Mouse (Mus musculus): Measurements from ENCODE around the gene Spata32. TPM values are rescaled to one million over a fixed set of nuclear protein-coding genes. Genes with fewer than 3 reads are reported as not detected.

The Spata32 gene
- polyA plus RNA-seq, 1 experiment = 0.59 TPM

DNA sequence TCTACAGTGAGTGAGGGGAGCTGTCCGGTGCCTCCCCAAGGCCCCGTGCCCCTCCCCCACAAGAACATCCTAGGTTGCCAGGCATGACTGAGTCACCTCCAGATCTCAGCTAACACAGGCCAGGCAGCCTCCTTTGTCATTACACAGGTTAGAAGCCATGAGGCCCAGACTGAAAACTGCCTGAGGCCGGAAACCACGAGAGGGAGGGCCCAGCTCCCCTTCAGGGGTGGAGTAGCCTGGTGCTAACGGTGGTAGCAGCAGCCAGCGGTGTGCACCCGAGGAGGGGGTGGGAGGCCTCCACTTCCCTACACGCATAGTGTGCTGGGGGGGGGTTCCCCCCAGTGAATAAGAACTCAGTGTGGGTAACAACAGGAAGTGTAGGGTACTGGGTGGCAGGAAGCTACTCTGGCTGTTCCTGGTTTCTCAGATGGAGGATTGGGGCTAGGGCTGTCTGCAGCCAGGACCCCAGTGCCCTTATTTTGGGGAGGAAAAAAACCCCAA lies 43.3 kb downstream of the Spata32 start:
- DNase-seq (ENCODE audit: low read depth) = no peak

GRCm38 (mm10) chr11:103174411-103174832 lies 43.8 kb downstream of the Spata32 start:
- no peak for DNase-seq (ENCODE audit: low read depth)

- no peak for DNase-seq (ENCODE audit: low read depth)
Measured at GRCm38 (mm10) chr11:103173771-103174344, 44.4 kb downstream of the Spata32 start.

- DNase-seq (ENCODE audit: low read depth) = no peak
Measured at GRCm38 (mm10) chr11:103173041-103173770, 45.0 kb downstream of the Spata32 start.

DNA sequence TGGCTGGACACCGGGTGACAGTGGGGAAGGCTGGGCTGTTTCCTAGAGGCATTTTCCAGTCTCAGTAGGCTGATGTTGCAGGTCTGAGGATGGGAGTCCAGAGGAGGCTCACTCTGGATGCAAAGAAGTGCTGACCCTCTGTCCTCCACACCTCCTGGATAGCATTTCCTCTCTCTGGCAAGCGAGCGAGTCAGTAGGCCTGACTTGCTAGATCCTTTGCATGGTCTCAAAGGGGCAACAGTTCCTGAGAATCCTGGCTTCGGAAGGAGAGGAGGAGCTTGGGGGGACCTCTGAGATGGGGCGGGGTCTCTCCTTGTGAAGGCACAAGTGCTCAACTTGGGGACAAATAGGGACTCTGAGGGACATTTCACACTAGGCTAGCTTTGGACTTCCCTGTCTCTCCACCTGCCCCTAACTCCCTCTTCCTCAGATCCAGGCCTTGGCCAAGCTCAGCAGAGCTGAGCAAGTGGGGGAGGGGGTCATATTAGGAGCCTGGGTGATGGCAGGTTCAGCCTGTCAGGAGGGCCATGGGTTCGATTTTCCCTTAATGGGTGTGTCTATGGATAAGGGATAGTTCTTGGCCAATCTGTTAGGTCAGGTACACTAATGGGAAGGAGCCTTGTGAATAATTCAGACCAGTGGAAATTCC lies 45.7 kb downstream of the Spata32 start:
- no peak for DNase-seq (ENCODE audit: low read depth)

DNA sequence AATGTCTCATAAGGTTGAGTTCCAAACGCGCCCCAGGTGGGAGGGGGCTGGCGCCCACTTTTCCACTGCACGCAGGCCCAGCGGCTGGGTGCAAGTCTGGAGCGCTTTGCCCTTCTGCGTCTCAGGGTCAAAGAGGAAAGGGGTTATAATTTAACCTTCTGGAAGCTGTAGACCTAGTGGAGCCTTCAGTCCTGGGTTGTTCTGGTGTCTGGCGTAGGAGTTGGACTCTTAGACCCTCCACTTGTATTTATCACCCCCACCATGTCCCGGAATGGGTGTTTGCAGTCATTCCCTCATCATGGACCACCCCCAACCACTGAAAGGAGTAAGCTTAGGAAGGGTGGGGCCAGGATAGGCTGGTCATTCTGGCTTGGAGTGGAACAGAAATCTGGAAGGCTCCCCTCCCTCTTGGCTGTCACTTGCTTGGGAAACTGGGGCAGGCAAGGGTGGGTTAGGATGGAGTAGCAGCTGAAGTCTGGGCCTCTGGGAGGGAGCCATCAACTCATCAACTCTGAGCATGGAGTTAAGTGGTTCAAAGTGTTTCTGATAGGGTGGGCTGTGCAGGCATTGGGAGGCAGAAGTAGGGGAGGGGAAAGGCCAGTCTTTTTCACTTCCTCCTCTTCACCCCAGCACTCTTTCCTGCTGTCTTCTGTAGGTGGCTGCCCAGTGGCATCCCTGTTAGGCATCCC lies 46.4 kb downstream of the Spata32 start:
- no peak for DNase-seq (ENCODE audit: low read depth)

DNA sequence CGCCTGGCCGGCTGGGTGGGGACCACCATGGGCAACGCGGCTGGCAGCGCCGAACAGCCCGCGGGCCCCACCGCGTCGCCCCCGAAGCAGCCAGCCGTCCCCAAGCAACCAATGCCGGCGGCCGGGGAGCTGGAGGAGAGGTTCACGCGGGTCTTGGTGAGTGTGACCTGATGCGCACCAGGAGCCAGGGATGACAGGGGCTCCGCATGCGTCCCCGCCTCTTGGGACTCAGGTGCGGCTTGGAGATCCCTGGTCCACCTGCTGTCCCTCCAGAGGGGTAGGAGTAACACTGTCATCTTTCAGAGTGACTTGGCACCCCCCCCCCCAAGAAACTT lies 47.0 kb downstream of the Spata32 start:
- no peak for DNase-seq (ENCODE audit: low read depth)

GRCm38 (mm10) chr11:103170494-103171285 lies 47.5 kb downstream of the Spata32 start, which contains the start of gene Fmnl1:
TSS of gene Fmnl1 (plus strand) at chr11:103171107.
- no peak for DNase-seq (ENCODE audit: low read depth)

DNA sequence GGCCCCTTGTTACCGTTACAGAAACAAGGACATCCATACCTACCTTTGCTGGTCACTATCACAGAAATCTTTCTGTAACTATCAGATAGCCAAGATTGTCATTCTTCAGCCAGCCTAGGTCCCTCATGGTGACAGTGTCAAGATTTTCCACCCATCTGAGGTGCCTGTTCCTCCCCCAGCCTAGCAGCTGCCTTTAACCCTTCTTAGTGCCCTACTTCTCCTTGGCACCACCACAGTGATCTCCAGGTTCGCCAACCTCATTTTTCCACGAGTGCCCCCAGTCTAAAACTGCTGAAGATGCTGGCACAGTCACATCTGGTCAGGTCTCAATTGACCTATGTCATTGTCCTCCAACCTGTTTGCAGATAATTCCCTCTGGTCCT lies 48.1 kb downstream of the Spata32 start:
- no peak for DNase-seq (ENCODE audit: low read depth)

- no peak for DNase-seq (ENCODE audit: low read depth)
Measured at GRCm38 (mm10) chr11:103169664-103170063, 48.6 kb downstream of the Spata32 start.

DNA sequence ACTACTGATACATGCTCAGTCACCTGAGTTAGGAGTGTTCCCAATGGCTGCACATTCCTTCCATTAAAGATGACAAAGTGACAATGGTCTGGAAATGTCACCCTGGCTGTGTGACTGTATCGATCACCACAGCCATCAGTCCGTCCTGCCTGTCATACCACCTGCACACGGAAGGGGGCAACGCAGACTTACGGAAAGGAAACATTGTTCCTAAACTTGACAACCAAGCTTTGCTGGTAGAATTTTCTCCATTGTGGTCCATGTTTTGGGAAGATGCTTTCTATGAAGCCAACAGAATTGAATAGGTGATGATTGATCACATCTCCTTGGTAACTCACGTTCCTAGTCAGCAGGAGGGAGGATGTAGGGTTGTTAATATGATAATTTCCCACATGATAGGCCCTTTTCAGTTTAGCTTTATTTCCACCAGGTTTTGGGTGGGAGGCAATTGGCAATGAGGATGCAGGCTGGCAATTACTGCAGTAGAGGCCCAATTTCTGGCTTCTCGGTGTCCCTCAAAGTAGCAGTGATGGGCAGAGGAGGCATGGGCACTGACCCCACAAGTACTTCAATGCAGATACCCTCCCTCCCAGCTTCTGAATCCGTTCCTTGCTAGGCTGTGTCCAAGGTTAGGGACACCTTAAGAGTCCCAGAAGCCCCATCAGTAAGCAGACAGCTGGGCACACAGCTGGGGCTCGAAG lies 49.4 kb downstream of the Spata32 start:
- DNase-seq (ENCODE audit: low read depth) = no peak

GRCm38 (mm10) chr11:103164391-103164790 lies 53.8 kb downstream of the Spata32 start:
- DNase-seq (ENCODE audit: low read depth) = no peak

DNA sequence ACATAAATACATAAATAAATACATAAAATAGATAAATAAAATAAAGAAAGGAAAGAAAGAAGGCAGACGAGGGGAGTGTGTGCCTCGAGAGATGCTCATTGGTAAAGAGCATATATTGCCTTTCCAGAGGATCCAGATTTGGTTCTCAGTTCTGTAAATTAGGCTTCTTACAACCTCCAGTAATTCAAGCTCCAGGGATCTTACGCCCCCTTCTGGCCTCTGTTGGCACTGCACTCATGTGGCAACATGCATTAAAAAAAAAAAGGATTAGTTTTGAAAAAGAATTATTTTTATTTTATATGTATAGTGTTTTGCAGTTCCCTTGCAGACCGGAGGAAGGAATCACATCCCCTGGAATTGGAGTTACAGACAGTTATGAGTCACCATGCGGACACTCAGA lies 56.1 kb downstream of the Spata32 start:
- no peak for DNase-seq (ENCODE audit: low read depth)

DNA sequence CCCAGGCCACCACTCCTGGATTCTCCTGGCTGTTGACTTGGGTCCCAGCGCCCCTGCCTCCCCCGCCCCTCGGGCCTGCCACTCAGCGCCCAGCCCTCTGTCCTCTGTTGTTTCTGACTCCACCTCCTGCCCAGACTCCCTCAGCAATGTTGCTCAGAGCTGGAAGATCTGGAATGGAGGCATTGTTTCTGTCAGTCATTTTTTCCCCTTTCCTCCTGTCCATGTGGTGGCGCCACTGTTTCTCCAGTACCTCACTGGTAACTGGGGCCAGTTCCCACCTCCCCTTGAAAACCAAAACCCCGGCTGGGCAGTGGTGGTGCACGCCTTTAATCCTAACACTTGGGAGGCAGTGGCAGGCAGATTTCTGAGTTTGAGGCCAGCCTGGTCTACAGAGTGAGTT lies 56.8 kb downstream of the Spata32 start:
- no peak for DNase-seq (ENCODE audit: low read depth)

GRCm38 (mm10) chr11:103160738-103161137 lies 57.5 kb downstream of the Spata32 start:
- DNase-seq (ENCODE audit: low read depth) = no peak

DNA sequence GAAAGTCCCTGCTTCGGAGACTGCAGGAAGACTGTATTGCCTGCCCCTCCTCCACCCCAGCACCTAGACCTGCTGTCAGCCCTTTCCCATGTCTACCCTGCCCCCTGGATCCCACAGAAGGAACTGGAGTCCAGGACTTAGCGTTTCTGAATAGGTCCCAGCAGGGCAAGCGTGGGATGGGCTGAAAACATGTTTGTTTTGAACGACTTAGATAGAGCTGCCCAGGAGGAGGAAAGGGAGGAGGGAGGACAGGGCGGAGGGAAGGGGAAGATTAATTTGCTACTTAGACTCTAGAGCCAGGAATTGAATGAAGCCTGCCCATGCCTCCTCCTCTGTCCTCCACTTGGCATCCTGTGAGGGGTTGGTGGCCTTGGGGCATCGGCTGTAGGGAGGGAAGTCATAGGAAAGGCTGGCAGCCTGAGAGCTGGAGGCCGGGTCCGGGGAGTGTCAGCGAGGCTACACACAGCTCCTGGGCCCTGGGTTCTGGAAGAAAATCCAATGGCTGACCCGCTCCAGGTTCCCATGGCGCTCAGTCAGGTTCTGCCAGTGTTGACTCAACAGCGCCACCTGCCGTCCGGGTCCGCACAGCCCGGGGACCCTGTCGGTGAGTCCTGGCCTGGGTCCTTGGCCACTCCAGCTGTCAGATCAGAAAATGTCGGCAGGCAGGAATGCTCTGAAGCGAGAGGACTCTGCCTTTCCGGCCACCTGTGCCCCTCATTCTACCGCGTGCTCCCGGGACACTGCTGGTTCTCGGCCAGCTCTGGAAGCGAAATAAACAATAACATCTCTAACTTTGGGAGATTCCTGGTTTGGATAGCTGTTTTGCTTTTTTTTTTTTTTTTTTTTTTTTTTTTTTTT lies 59.4 kb downstream of the Spata32 start:
- peak; percentile 85 for DNase-seq (ENCODE audit: low read depth)
